Mouse (Mus musculus) megakaryocyte, embryonic 14.5 days (primary cell): ENCODE results near the gene Rsg1.

Experiments used
- FLI1 ChIP-seq: IDR thresholded peaks from 2 replicates; pipeline ENCODE4 v1.6.1; 2012; ENCODE audit warnings: low read length, inconsistent platforms, mixed read lengths
- GATA1 ChIP-seq: IDR thresholded peaks from 3 replicates; pipeline ENCODE4 v1.6.1; 2012; ENCODE audit warnings: mixed read lengths, low read length, inconsistent platforms, borderline replicate concordance

GRCm38 (mm10) chr4:141247776-141248613 lies 34.2 kb downstream of the Rsg1 start:
- no peak for TF ChIP-seq GATA1
- no peak for TF ChIP-seq FLI1
